Mouse (Mus musculus): Measurements from ENCODE around the gene Rabep2. TPM values are rescaled to one million over a fixed set of nuclear protein-coding genes. Genes with fewer than 3 reads are reported as not detected.

The Rabep2 gene
- total and polyA plus RNA-seq, 3 experiments, result 33.7 to 38.5 (median 35.7) TPM

GRCm38 (mm10) chr7:126467271-126467670, 38.7 kb downstream of the Rabep2 start:
- dilution Hi-C loops (cut with MboI; ENCODE audit: extremely low pct_ligation_motif_present, extremely low pct_unique_long_range_greater_than_20kb, low sequenced_read_pairs) (no loop called here), in situ Hi-C loops (cut with MboI; ENCODE audit: low pct_ligation_motif_present, low pct_unique_long_range_greater_than_20kb, low sequenced_read_pairs) (no loop called here)
- Histone ChIP-seq H3K79me2 (replicated peaks; ENCODE audit: control insufficient read depth, extremely low read depth, insufficient read depth, poor library complexity, severe bottlenecking) (no peaks in the 10 kb centered on the region), H3K9me3 (replicated peaks; ENCODE audit: low read length) (no peaks in the 10 kb centered on the region), H3K4me1 (ENCODE audit: control insufficient read depth in 1 of 2, insufficient read depth in 2 of 2) (peaks cover 6 to 93% of the 10 kb centered on the region in 2 experiments), H3K9ac (ENCODE audit: insufficient read depth, low read depth) (no peak overlapping the region), H3K27ac (ENCODE audit: insufficient read depth, low read depth) (no peak overlapping the region), H3K4me3 (replicated peaks in 1 of 3; ENCODE audit: low read depth in 2 of 3, low read length in 2 of 3, poor library complexity in 1 of 3) (no peak overlapping the region), H3K36me3 (replicated peaks in 1 of 2; ENCODE audit: control insufficient read depth in 1 of 2, insufficient read depth in 1 of 2, low read length in 1 of 2) (peaks cover 52 to 73% of the 10 kb centered on the region in 2 experiments), H3K4me2 (ENCODE audit: insufficient read depth, low read depth, poor library complexity, severe bottlenecking) (no peak overlapping the region), H3K27me3 (replicated peaks) (no peaks in the 10 kb centered on the region)
- no peak for TF ChIP-seq ETS1 (conservative IDR thresholded peaks at IDR 0.05; ENCODE audit: low read depth, low read length)
- no peak for TF ChIP-seq GABPA (IDR thresholded peaks at IDR 0.05; ENCODE audit: insufficient replicate concordance, low read depth, low read length)
- peak; percentile 64 to 75 for TF ChIP-seq CTCF (conservative IDR thresholded peaks at IDR 0.05 in 1 of 2, IDR thresholded peaks at IDR 0.05 in 1 of 2; ENCODE audit: low read depth in 2 of 2, low read length in 2 of 2)
- no peak for TF ChIP-seq ZNF384 (IDR thresholded peaks at IDR 0.05; ENCODE audit: low read depth, low read length)
- TF ChIP-seq RAD21 (IDR thresholded peaks at IDR 0.05; ENCODE audit: low read depth, low read length), result peak; percentile 19
- TF ChIP-seq IRF4 (IDR thresholded peaks at IDR 0.05; ENCODE audit: low read depth, low read length), result no peak
- peak; percentile 58 for TF ChIP-seq SMC3 (IDR thresholded peaks at IDR 0.05; ENCODE audit: low read depth, low read length)
- TF ChIP-seq CHD1 (IDR thresholded peaks at IDR 0.05; ENCODE audit: low read depth, low read length), result no peak
- no peak for TF ChIP-seq EP300 (IDR thresholded peaks at IDR 0.05; ENCODE audit: low read length)
- no peak for DNase-seq (ENCODE audit: extremely low read depth)

GRCm38 (mm10) chr7:126467834-126468627, 39.5 kb downstream of the Rabep2 start:
- no peaks in the 10 kb centered on the region for H3K9me3 ChIP-seq (replicated peaks; ENCODE audit: low read length)
- dilution Hi-C loops (cut with MboI; ENCODE audit: extremely low pct_ligation_motif_present, extremely low pct_unique_long_range_greater_than_20kb, low sequenced_read_pairs) (no loop called here), in situ Hi-C loops (cut with MboI; ENCODE audit: low pct_ligation_motif_present, low pct_unique_long_range_greater_than_20kb, low sequenced_read_pairs) (no loop called here)
- no peaks in the 10 kb centered on the region for H3K27me3 ChIP-seq (replicated peaks)
- no peak for TF ChIP-seq MYC (IDR thresholded peaks at IDR 0.05; ENCODE audit: low read depth, low read length)
- no peak for TF ChIP-seq MAZ (IDR thresholded peaks at IDR 0.05; ENCODE audit: low read depth, low read length)
- TF ChIP-seq POLR2A (IDR thresholded peaks at IDR 0.05; ENCODE audit: low read depth, low read length), result no peak
- TF ChIP-seq TBP (conservative IDR thresholded peaks at IDR 0.05; ENCODE audit: low read depth, low read length), result no peak
- TF ChIP-seq ETS1 (conservative IDR thresholded peaks at IDR 0.05; ENCODE audit: low read depth, low read length), result no peak
- no peak for TF ChIP-seq SMC3 (IDR thresholded peaks at IDR 0.05; ENCODE audit: low read depth, low read length)
- no peak for TF ChIP-seq UBTF (IDR thresholded peaks at IDR 0.05; ENCODE audit: low read depth, low read length)
- TF ChIP-seq BHLHE40 (IDR thresholded peaks at IDR 0.05; ENCODE audit: low read depth, low read length), result no peak
- no peak for TF ChIP-seq NELFE (IDR thresholded peaks at IDR 0.05; ENCODE audit: low read depth, low read length)
- TF ChIP-seq GABPA (IDR thresholded peaks at IDR 0.05; ENCODE audit: insufficient replicate concordance, low read depth, low read length), result no peak
- TF ChIP-seq ZNF384 (IDR thresholded peaks at IDR 0.05; ENCODE audit: low read depth, low read length), result no peak
- no peak for DNase-seq (ENCODE audit: extremely low read depth)
- H3K9ac ChIP-seq (ENCODE audit: insufficient read depth, low read depth), result no peak overlapping the region
- H3K4me1 ChIP-seq (ENCODE audit: control insufficient read depth in 1 of 2, insufficient read depth in 2 of 2), result peaks cover 12 to 99% of the 10 kb centered on the region in 2 experiments
- H3K79me2 ChIP-seq (replicated peaks; ENCODE audit: control insufficient read depth, extremely low read depth, insufficient read depth, poor library complexity, severe bottlenecking), result no peaks in the 10 kb centered on the region
- no peak overlapping the region for H3K27ac ChIP-seq (ENCODE audit: insufficient read depth, low read depth)
- H3K36me3 ChIP-seq (replicated peaks in 1 of 2; ENCODE audit: control insufficient read depth in 1 of 2, insufficient read depth in 1 of 2, low read length in 1 of 2), result peaks cover 55 to 77% of the 10 kb centered on the region in 2 experiments
- H3K4me2 ChIP-seq (ENCODE audit: insufficient read depth, low read depth, poor library complexity, severe bottlenecking), result no peak overlapping the region
- no peak overlapping the region for H3K4me3 ChIP-seq (replicated peaks in 1 of 3; ENCODE audit: low read depth in 2 of 3, low read length in 2 of 3, poor library complexity in 1 of 3)

Measured in CH12.LX (cell line).